Mouse (Mus musculus) embryonic facial prominence, embryonic 12.5 days (tissue): Measurements from ENCODE around the gene Aprt. TPM values are rescaled to one million over a fixed set of nuclear protein-coding genes. Genes with fewer than 3 reads are reported as not detected.
A peak's percentile ranks its signal among the peaks of the same experiment; 100 is the strongest.
"Not testable (repeated sequence)": the region's sequence is repeated elsewhere in the genome, so short reads cannot be mapped to it uniquely, and the experiment has no call there.

Experiments
- ATAC-seq: fragments of 200-750 bp; cut with Nextera tagmentation; 2 replicates; pipeline ENCODE4 v1.8.0; 2017; ENCODE audit not compliant: insufficient number of reproducible peaks, insufficient read depth, low FRiP score, low TSS enrichment
- H3K27ac ChIP-seq: fragments of 300-500 bp; sonication (generic); 2 replicates; pipeline ENCODE4 v1.5.1; 2016; ENCODE audit warnings: mild to moderate bottlenecking
- H3K27me3 ChIP-seq: fragments of 300-500 bp; sonication (generic); 2 replicates; pipeline ENCODE4 v1.6.1; 2016; ENCODE audit warnings: mild to moderate bottlenecking, moderate library complexity
- H3K36me3 ChIP-seq: fragments of 300-500 bp; sonication (generic); 2 replicates; pipeline ENCODE4 v1.6.1; 2016; ENCODE audit warnings: mild to moderate bottlenecking
- H3K4me1 ChIP-seq: fragments of 300-500 bp; sonication (generic); 2 replicates; pipeline ENCODE4 v1.6.1; 2016
- H3K4me2 ChIP-seq: fragments of 300-500 bp; sonication (generic); replicated peaks from 2 replicates; pipeline ENCODE4 v1.6.1; 2016; ENCODE audit warnings: mild to moderate bottlenecking, moderate library complexity
- H3K4me3 ChIP-seq: fragments of 300-500 bp; sonication (generic); 2 replicates; pipeline ENCODE4 v1.5.1; 2016; ENCODE audit warnings: mild to moderate bottlenecking
- H3K9ac ChIP-seq: fragments of 300-500 bp; sonication (generic); 2 replicates; pipeline ENCODE4 v1.6.1; 2016; ENCODE audit warnings: mild to moderate bottlenecking, moderate library complexity
- H3K9me3 ChIP-seq: fragments of 300-500 bp; sonication (generic); 2 replicates; pipeline ENCODE4 v1.6.1; 2016; ENCODE audit warnings: mild to moderate bottlenecking, moderate library complexity
- WGBS: fragments of 180-500 bp; shearing (Covaris S2); methylation state at CpG from one replicate; pipeline ENCODE4 v1.1.7; 2016; 5-methylcytosine and 5-hydroxymethylcytosine counted together
- polyA plus RNA-seq: library from polyadenylated mRNA; unstranded; fragments of >200 nt; fragmentation: Nextera tagmentation; extraction: Ambion mirVana; gene quantifications from 2 replicates; pipeline ENCODE4 v1.2.1, GENCODE M21; 2016

The Aprt gene
- polyA plus RNA-seq, 1 experiment from 2014 or later = 289 TPM

GRCm38 (mm10) chr8:122584981-122585380 lies 8.3 kb upstream of the Aprt start:
- Histone ChIP-seq H3K4me2 (no peak overlapping the region), H3K4me1 (peaks cover under 1% of the 10 kb centered on the region; the same call in 1 of the 2 replicates), H3K9ac (no peak overlapping the region), H3K36me3 (no peaks in the 10 kb centered on the region), H3K4me3 (no peak overlapping the region), H3K27ac (no peak overlapping the region), H3K9me3 (no peaks in the 10 kb centered on the region), H3K27me3 (no peaks in the 10 kb centered on the region; the same call in 1 of the 2 replicates)
- no peak for ATAC-seq
- 77% methylated on average over 9 of the region's 9 CpGs for WGBS

GRCm38 (mm10) chr8:122580926-122581325 lies 4.2 kb upstream of the Aprt start:
- no peak overlapping the region for H3K27ac ChIP-seq
- no peak overlapping the region for H3K9ac ChIP-seq
- H3K4me2 ChIP-seq = no peak overlapping the region
- no peak for ATAC-seq
- H3K4me1 ChIP-seq = peaks cover 25% of the 10 kb centered on the region
- no peaks in the 10 kb centered on the region for H3K36me3 ChIP-seq
- WGBS = 62% methylated on average over 15 of the region's 15 CpGs
- H3K27me3 ChIP-seq = no peaks in the 10 kb centered on the region; the same call in 1 of the 2 replicates
- H3K4me3 ChIP-seq = no peak overlapping the region
- no peaks in the 10 kb centered on the region for H3K9me3 ChIP-seq

GRCm38 (mm10) chr8:122579196-122579595 lies 2.5 kb upstream of the Aprt start:
- Histone ChIP-seq H3K27me3 (no peaks in the 10 kb centered on the region), H3K4me3 (no peak overlapping the region), H3K9ac (no peak overlapping the region), H3K4me2 (no peak overlapping the region), H3K27ac (peak overlapping the region; percentile 57; the same call in 1 of the 2 replicates), H3K36me3 (peaks cover 8% of the 10 kb centered on the region; the same call in 1 of the 2 replicates), H3K9me3 (no peaks in the 10 kb centered on the region), H3K4me1 (peaks cover 41% of the 10 kb centered on the region)
- WGBS = 16% methylated on average over 7 of the region's 7 CpGs
- ATAC-seq = no peak

- Histone ChIP-seq H3K4me1 (peaks cover 41% of the 10 kb centered on the region), H3K27me3 (no peaks in the 10 kb centered on the region), H3K36me3 (peaks cover 29% of the 10 kb centered on the region), H3K27ac (peak overlapping the region; percentile 83), H3K9me3 (no peaks in the 10 kb centered on the region), H3K9ac (no peak overlapping the region), H3K4me2 (peak overlapping the region; percentile 85), H3K4me3 (peak overlapping the region; percentile 71)
- WGBS = 39% methylated on average over 10 of the region's 10 CpGs
- 0 out of 2 replicates have a peak, but pooled peaks have one; percentile 44 for ATAC-seq
These were observed 407 bp upstream of the Aprt start for GRCm38 (mm10) chr8:122577116-122577515.

- H3K9me3 ChIP-seq = no peaks in the 10 kb centered on the region
- H3K4me2 ChIP-seq = peak overlapping the region; percentile 85
- H3K4me3 ChIP-seq = peak overlapping the region; percentile 71
- ATAC-seq = peak; percentile 11; the same call in 1 of the 2 replicates
- WGBS = 19% methylated on average over 21 of the region's 21 CpGs
- H3K27ac ChIP-seq = peak overlapping the region; percentile 83
- H3K27me3 ChIP-seq = no peaks in the 10 kb centered on the region
- peak overlapping the region; percentile 79 for H3K9ac ChIP-seq
- H3K4me1 ChIP-seq = peaks cover 41% of the 10 kb centered on the region
- peaks cover 40% of the 10 kb centered on the region for H3K36me3 ChIP-seq
These were observed 718 bp downstream of the Aprt start for GRCm38 (mm10) chr8:122575735-122576647.

GRCm38 (mm10) chr8:122575286-122575685 lies 1.4 kb downstream of the Aprt start:
- no peak for ATAC-seq
- Histone ChIP-seq H3K27ac (no peak overlapping the region), H3K9ac (no peak overlapping the region), H3K27me3 (no peaks in the 10 kb centered on the region), H3K36me3 (peaks cover 47% of the 10 kb centered on the region), H3K9me3 (no peaks in the 10 kb centered on the region), H3K4me2 (peak overlapping the region; percentile 85), H3K4me3 (peak overlapping the region; percentile 71; the same call in 1 of the 2 replicates), H3K4me1 (peaks cover 41% of the 10 kb centered on the region)
- 76% methylated on average over 8 of the region's 8 CpGs for WGBS

GRCm38 (mm10) chr8:122574667-122575251 lies 1.9 kb downstream of the Aprt start:
- peak overlapping the region; percentile 85; the same call in 1 of the 2 replicates for H3K4me2 ChIP-seq
- H3K27ac ChIP-seq = no peak overlapping the region
- peaks cover 38% of the 10 kb centered on the region for H3K4me1 ChIP-seq
- H3K9ac ChIP-seq = no peak overlapping the region
- no peaks in the 10 kb centered on the region for H3K27me3 ChIP-seq
- ATAC-seq = no peak
- H3K9me3 ChIP-seq = no peaks in the 10 kb centered on the region
- no peak overlapping the region for H3K4me3 ChIP-seq
- WGBS = 49% methylated on average over 10 of the region's 10 CpGs
- peaks cover 52% of the 10 kb centered on the region for H3K36me3 ChIP-seq

- Histone ChIP-seq H3K27me3 (no peaks in the 10 kb centered on the region), H3K9me3 (no peaks in the 10 kb centered on the region), H3K9ac (no peak overlapping the region), H3K36me3 (peaks cover 57% of the 10 kb centered on the region), H3K4me1 (peaks cover 36% of the 10 kb centered on the region), H3K4me3 (no peak overlapping the region), H3K27ac (no peak overlapping the region), H3K4me2 (no peak overlapping the region)
- no peak for ATAC-seq
- 63% methylated on average over 3 of the region's 3 CpGs for WGBS
These were observed 2.4 kb downstream of the Aprt start for GRCm38 (mm10) chr8:122574264-122574663.

- Histone ChIP-seq H3K4me1 (peaks cover 36% of the 10 kb centered on the region), H3K4me2 (no peak overlapping the region), H3K9ac (no peak overlapping the region), H3K4me3 (no peak overlapping the region), H3K27me3 (no peaks in the 10 kb centered on the region), H3K27ac (no peak overlapping the region), H3K9me3 (no peaks in the 10 kb centered on the region), H3K36me3 (peaks cover 59% of the 10 kb centered on the region)
- WGBS = 71% methylated on average over 9 of the region's 9 CpGs
- ATAC-seq = no peak
These were observed 3.1 kb downstream of the Aprt start for GRCm38 (mm10) chr8:122573577-122573976.

- not testable (repeated sequence) for H3K9ac ChIP-seq, H3K9me3 ChIP-seq, ATAC-seq, H3K27ac ChIP-seq, H3K4me3 ChIP-seq, H3K4me2 ChIP-seq, H3K27me3 ChIP-seq
- 55% methylated on average over 4 of the region's 4 CpGs for WGBS
- H3K4me1 ChIP-seq = peaks cover 36% of the 10 kb centered on the region
- peaks cover 59% of the 10 kb centered on the region for H3K36me3 ChIP-seq
These were observed 3.5 kb downstream of the Aprt start for GRCm38 (mm10) chr8:122573176-122573575.

- peaks cover 36% of the 10 kb centered on the region for H3K4me1 ChIP-seq
- ATAC-seq = no peak
These were observed 4.0 kb downstream of the Aprt start for GRCm38 (mm10) chr8:122572751-122573150.

More at GRCm38 (mm10) chr8:122572751-122573150, 4.0 kb downstream of the Aprt start:
- 88% methylated on average over 3 of the region's 3 CpGs for WGBS
- Histone ChIP-seq H3K27ac (no peak overlapping the region), H3K4me2 (no peak overlapping the region), H3K36me3 (peaks cover 59% of the 10 kb centered on the region), H3K9ac (no peak overlapping the region), H3K4me3 (no peak overlapping the region), H3K27me3 (no peaks in the 10 kb centered on the region), H3K9me3 (no peaks in the 10 kb centered on the region)
